Mouse (Mus musculus) stomach, postnatal 0 days (tissue): ENCODE measurements around the gene Ankrd54.

Experiments used
- CTCF ChIP-seq: IDR thresholded peaks from 2 replicates; pipeline ENCODE4 v1.5.1; 2016; ENCODE audit warnings: antibody characterized with exemption, low read depth, mild to moderate bottlenecking, moderate library complexity
- EP300 ChIP-seq: optimal IDR thresholded peaks from 2 replicates; pipeline ENCODE3; 2016; ENCODE audit warnings: antibody characterized with exemption

GRCm38 (mm10) chr15:79007059-79007458 is 55.6 kb downstream of the Ankrd54 start:
- TF ChIP-seq CTCF (no peak), EP300 (no peak)
